Mouse (Mus musculus) kidney, adult 2 months (tissue): ENCODE measurements at regions not wholly inside any gene's neighbourhood (a gene's known extent, or its start where the extent isn't known, plus 50 kb on each side); places are given as distances from the start of the nearest gene placed in this dataset.

Source experiments
- CTCF ChIP-seq: fragments of 200-500 bp; conservative IDR thresholded peaks from 2 replicates; pipeline ENCODE4 v1.5.1; 2011; ENCODE audit warnings: low read depth, mild to moderate bottlenecking, control low read depth, low read length, moderate library complexity, mixed read lengths; ENCODE audit not compliant: insufficient read depth, insufficient read length
- POLR2A ChIP-seq: fragments of 200-500 bp; IDR thresholded peaks from one replicate; pipeline ENCODE4 v1.6.1; 2011; ENCODE audit warnings: low read depth, low read length, control low read depth

DNA sequence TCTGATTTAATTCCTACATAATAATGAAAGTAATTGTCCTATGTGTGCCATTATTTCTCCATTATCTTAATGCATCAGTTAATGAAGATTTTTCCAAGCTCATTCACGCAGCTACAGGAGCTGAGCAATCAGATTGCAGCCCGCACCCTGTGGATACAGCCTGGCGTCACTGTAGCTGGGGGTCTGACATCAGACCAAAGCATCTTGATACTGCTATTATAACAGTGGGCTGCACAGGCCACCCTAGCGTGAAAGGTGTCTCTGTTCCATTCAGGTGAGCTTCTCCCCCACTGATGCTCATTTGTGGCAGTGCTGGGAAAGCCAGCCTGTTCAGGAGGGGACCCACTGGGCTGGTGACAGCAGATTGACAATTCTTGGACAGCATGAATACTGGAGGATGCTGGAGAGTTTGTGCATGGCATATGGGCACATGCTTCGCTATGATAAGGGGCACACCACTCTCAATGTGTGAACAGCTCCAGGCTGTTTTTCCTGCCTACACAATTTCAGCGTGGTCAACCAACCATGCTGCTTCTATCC lies 58.2 kb upstream of the Wdr11 start:
- TF ChIP-seq CTCF: no peak
- TF ChIP-seq POLR2A: no peak
